Mouse (Mus musculus): Measurements from ENCODE around the gene Stxbp1. TPM values are rescaled to one million over a fixed set of nuclear protein-coding genes. Genes with fewer than 3 reads are reported as not detected.

Stxbp1 gene
- polyA plus RNA-seq, 1 experiment from 2014 or later = 22.2 TPM

DNA sequence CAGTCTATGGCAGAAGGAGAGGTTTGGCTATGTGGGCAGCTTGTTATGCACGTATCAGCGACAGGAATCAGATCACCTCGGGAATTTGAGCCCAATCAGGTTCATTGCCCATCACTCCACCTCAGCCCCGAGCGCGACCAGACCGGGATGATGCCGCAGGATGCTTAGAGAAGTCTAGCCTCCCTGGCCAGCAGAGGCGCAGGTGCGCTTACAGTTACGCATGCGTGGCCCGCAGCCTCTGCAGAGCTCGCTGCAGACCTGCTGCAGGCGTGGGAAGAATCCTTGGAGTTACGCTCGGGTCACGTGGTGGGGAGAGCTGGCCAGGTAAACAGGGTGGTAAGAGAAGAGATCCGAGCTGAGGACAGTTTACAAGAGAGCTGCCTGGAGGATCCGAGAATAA, 5.1 kb upstream of the Stxbp1 start:
- WGBS = 1% methylated on average over 20 of the region's 20 CpGs

DNA sequence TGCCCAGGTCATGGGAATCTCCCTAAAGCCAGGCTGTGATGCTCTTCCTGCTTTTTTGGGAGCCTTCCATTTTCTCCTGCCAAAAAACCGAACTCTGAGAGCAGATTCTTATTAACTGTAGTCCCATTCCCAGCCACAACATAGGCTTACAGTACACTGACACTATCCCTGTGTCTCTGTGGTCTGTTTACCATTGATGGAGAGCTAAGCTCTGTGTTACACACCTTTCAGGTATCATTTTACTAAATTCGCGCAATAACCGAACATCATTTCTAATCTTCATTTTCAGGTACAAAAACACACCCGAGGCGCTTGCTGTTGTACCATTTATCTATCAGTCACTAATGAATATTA, 400 bp upstream of the Stxbp1 start:
- peaks cover 9% of the 10 kb centered on the region; the same call in 1 of the 2 replicates for H3K27me3 ChIP-seq (ENCODE audit: insufficient read depth, low read length)
- H3K36me3 ChIP-seq (ENCODE audit: insufficient read depth) = no peaks in the 10 kb centered on the region
- H3K4me1 ChIP-seq (ENCODE audit: insufficient read depth) = no peaks in the 10 kb centered on the region
- no peak overlapping the region for H3K27ac ChIP-seq (ENCODE audit: low read depth)
- no peaks in the 10 kb centered on the region for H3K9me3 ChIP-seq (ENCODE audit: low read depth, low read length)
- H3K4me3 ChIP-seq (ENCODE audit: low read depth, low read length) = peak overlapping the region; percentile 64
- no peak for DNase-seq
- TF ChIP-seq CTCF (IDR thresholded peaks at IDR 0.05; ENCODE audit: low read depth) = no peak
- H3K9ac ChIP-seq = no peak overlapping the region
- H3K4me2 ChIP-seq = peak overlapping the region; percentile 82
- WGBS = 45% methylated on average over 6 of the region's 6 CpGs
- ATAC-seq (ENCODE audit: insufficient read depth) = no peak; the same call in 1 of the 2 replicates

More for the DNA sequence above, 5.1 kb upstream of the Stxbp1 start:
- H3K4me2 ChIP-seq = peak overlapping the region; percentile 27; the same call in 1 of the 2 replicates
- peaks cover 9% of the 10 kb centered on the region; the same call in 1 of the 2 replicates for H3K27me3 ChIP-seq (ENCODE audit: insufficient read depth, low read length)
- peak; percentile 72 for DNase-seq
- no peak overlapping the region for H3K9ac ChIP-seq
- peak; percentile 63 for TF ChIP-seq CTCF (IDR thresholded peaks at IDR 0.05; ENCODE audit: low read depth)
- ATAC-seq (ENCODE audit: insufficient read depth) = no peak
- H3K27ac ChIP-seq (ENCODE audit: low read depth) = no peak overlapping the region
- no peaks in the 10 kb centered on the region for H3K36me3 ChIP-seq (ENCODE audit: insufficient read depth)
- no peaks in the 10 kb centered on the region for H3K9me3 ChIP-seq (ENCODE audit: low read depth, low read length)
- H3K4me3 ChIP-seq (ENCODE audit: low read depth, low read length) = no peak overlapping the region
- no peaks in the 10 kb centered on the region for H3K4me1 ChIP-seq (ENCODE audit: insufficient read depth)

DNA sequence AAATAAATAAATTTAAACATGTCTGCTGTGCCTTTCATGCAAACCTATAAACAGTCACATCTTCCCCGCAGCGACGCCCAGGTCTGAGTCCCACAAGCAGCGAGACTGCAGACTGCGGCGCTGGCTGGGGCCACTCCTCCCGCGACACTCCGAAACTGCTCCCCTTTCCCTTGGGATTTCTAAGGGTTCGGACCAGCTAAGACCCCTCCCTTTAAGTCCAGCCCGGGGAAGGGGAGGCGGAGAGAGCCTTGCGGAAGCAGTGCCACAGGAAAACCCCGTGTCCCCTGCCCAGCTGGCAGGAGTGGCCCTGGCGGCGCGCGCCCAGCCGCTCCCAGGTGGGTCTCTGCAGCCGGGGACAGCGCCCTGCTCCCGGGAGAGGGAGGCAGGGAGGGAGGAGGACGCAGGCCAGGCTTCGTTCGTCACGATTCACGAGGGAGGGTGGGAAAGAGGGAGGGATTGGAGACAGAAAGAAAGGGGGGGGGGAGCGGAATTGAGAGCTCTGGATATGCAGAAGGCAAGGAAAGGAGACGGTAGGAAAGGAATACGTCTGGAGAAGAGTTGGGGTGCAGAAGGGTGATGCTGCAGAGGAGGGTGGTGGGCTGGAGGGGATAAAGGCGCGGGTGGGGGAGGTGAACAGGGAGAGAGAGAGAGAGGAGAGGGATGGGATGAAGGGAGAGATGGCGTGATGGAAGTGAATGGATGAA, 792 bp downstream of the Stxbp1 start:
- H3K4me1 ChIP-seq (ENCODE audit: insufficient read depth) = no peaks in the 10 kb centered on the region
- H3K4me3 ChIP-seq (ENCODE audit: low read depth, low read length) = peak overlapping the region; percentile 64
- peak overlapping the region; percentile 59 for H3K9ac ChIP-seq
- no peaks in the 10 kb centered on the region for H3K9me3 ChIP-seq (ENCODE audit: low read depth, low read length)
- peak; percentile 71 for DNase-seq
- H3K4me2 ChIP-seq = peak overlapping the region; percentile 82
- under 1% methylated on average over 33 of the region's 33 CpGs for WGBS
- no peaks in the 10 kb centered on the region for H3K27me3 ChIP-seq (ENCODE audit: insufficient read depth, low read length)
- peak; percentile 35 for ATAC-seq (ENCODE audit: insufficient read depth)
- H3K36me3 ChIP-seq (ENCODE audit: insufficient read depth) = 0 out of 2 replicates have a peak, but pooled peaks cover 4% of the 10 kb centered on the region
- H3K27ac ChIP-seq (ENCODE audit: low read depth) = peak overlapping the region; percentile 83
- no peak for TF ChIP-seq CTCF (IDR thresholded peaks at IDR 0.05; ENCODE audit: low read depth)

DNA sequence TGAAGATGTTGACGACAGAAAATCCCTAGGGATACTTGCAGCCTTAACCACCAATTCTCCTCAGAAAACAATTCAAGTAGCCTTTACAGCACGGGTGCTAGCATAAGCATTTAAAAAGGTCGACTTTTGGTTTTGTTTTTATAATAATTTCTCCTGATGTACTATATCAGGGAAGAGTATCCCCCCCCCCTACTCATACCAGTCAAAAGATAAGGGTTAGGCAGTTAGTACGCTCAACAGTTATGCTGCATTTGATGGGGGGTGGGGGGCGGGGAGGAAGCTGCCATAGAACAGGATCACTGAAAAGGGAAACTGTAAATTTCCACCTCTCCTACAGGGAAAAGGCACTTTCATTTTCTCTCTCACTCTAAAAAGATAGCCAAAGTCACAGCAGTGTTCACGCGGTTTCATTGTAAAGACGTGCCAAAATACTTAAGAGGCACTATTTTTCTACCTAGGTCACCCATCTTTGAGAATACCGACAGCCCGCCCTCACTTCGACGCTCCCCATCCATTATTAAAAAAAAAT, 1.4 kb downstream of the Stxbp1 start:
- Histone ChIP-seq H3K27me3 (ENCODE audit: insufficient read depth, low read length) (no peaks in the 10 kb centered on the region), H3K4me1 (ENCODE audit: insufficient read depth) (no peaks in the 10 kb centered on the region), H3K4me3 (ENCODE audit: low read depth, low read length) (peak overlapping the region; percentile 64), H3K27ac (ENCODE audit: low read depth) (no peak overlapping the region), H3K9me3 (ENCODE audit: low read depth, low read length) (no peaks in the 10 kb centered on the region), H3K36me3 (ENCODE audit: insufficient read depth) (0 out of 2 replicates have a peak, but pooled peaks cover 4% of the 10 kb centered on the region), H3K4me2 (peak overlapping the region; percentile 82), H3K9ac (peak overlapping the region; percentile 59)
- DNase-seq = no peak
- no peak for TF ChIP-seq CTCF (IDR thresholded peaks at IDR 0.05; ENCODE audit: low read depth)
- ATAC-seq (ENCODE audit: insufficient read depth) = no peak
- WGBS = 3% methylated on average over 12 of the region's 12 CpGs

DNA sequence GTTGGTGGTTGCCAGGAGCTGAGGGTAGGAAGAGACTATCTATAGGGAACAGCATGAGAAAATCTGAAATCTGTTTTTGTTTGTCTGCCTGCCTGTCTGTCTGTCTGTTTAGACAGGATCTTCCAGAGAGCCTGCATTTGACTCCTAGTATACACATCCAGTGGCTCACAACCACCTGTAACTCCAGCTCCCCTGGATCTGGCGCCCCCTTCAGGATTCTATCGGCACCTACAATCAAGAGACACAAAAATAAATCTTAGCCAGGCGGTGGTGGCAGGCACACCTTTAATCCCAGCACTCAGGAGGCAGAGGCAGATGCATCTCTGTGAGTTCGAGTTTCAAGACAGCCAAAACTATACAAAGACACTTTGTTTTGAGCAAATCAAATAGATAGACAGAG, 4.5 kb downstream of the Stxbp1 start:
- 0 out of 2 replicates have a peak, but pooled peaks cover 4% of the 10 kb centered on the region for H3K36me3 ChIP-seq (ENCODE audit: insufficient read depth)
- H3K9me3 ChIP-seq (ENCODE audit: low read depth, low read length) = no peaks in the 10 kb centered on the region
- no peaks in the 10 kb centered on the region for H3K27me3 ChIP-seq (ENCODE audit: insufficient read depth, low read length)
- no peaks in the 10 kb centered on the region for H3K4me1 ChIP-seq (ENCODE audit: insufficient read depth)
- DNase-seq = peak; percentile 24
- no peak overlapping the region for H3K27ac ChIP-seq (ENCODE audit: low read depth)
- no peak overlapping the region for H3K9ac ChIP-seq
- H3K4me2 ChIP-seq = no peak overlapping the region
- ATAC-seq (ENCODE audit: insufficient read depth) = no peak
- H3K4me3 ChIP-seq (ENCODE audit: low read depth, low read length) = no peak overlapping the region
- 39% methylated on average over 4 of the region's 4 CpGs for WGBS
- TF ChIP-seq CTCF (IDR thresholded peaks at IDR 0.05; ENCODE audit: low read depth) = peak; percentile 56

DNA sequence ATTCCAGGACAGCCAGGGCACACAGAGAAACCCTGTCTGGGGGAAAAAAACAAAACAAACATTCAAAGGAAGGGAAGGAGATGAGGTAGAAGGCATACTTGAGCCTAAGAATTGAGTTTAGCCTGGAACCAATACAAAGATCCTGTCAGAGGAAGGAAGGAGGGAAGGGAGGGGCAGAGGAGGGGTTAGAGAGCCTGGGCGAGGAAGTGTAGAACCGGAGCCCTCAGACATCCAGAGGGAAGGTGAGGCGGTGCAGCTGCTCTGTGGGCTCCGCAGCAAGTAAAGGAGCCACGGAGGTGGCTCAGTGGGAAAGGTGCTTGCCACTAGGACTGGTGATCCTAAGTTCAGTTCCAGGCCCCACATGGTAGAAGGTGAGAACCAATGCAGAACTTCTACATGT, 5.9 kb downstream of the Stxbp1 start:
- Histone ChIP-seq H3K4me2 (0 out of 2 replicates have a peak overlapping the region, but pooled peaks have one; percentile 7), H3K36me3 (ENCODE audit: insufficient read depth) (0 out of 2 replicates have a peak, but pooled peaks cover 4% of the 10 kb centered on the region), H3K4me1 (ENCODE audit: insufficient read depth) (no peaks in the 10 kb centered on the region), H3K9me3 (ENCODE audit: low read depth, low read length) (no peaks in the 10 kb centered on the region), H3K4me3 (ENCODE audit: low read depth, low read length) (no peak overlapping the region), H3K27ac (ENCODE audit: low read depth) (no peak overlapping the region), H3K27me3 (ENCODE audit: insufficient read depth, low read length) (no peaks in the 10 kb centered on the region), H3K9ac (no peak overlapping the region)
- no peak for TF ChIP-seq CTCF (IDR thresholded peaks at IDR 0.05; ENCODE audit: low read depth)
- DNase-seq = no peak
- no peak for ATAC-seq (ENCODE audit: insufficient read depth)
- WGBS = 42% methylated on average over 5 of the region's 5 CpGs

DNA sequence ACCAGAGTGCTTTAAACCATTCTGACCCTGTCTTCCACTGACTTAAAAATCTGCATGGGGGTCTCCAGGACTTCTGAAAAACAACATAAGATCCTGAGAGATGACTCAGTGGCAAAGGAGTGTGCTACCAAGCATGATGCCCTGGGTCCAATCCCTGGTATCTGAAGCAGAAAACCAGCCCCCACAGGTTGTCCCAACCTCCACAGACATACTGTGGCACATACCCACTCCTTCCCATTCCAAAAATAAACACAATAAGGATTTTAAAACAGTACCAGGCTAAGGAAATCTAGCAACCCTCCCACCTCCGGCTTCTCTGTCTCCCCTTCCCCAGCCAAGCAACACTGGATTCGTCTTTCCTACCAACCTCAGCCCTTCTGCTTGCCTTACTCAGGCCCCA, 7.8 kb downstream of the Stxbp1 start:
- Histone ChIP-seq H3K4me3 (ENCODE audit: low read depth, low read length) (no peak overlapping the region), H3K27me3 (ENCODE audit: insufficient read depth, low read length) (no peaks in the 10 kb centered on the region), H3K9ac (no peak overlapping the region), H3K36me3 (ENCODE audit: insufficient read depth) (0 out of 2 replicates have a peak, but pooled peaks cover 4% of the 10 kb centered on the region), H3K9me3 (ENCODE audit: low read depth, low read length) (no peaks in the 10 kb centered on the region), H3K4me2 (no peak overlapping the region), H3K4me1 (ENCODE audit: insufficient read depth) (peaks cover 9% of the 10 kb centered on the region), H3K27ac (ENCODE audit: low read depth) (no peak overlapping the region)
- ATAC-seq (ENCODE audit: insufficient read depth) = no peak
- 67% methylated on average over 2 of the region's 2 CpGs for WGBS
- DNase-seq = no peak
- TF ChIP-seq CTCF (IDR thresholded peaks at IDR 0.05; ENCODE audit: low read depth) = no peak

All from lung, embryonic 14.5 days (tissue).